Mouse (Mus musculus): Measurements from ENCODE around the gene Mterf1b. TPM values are rescaled to one million over a fixed set of nuclear protein-coding genes. Genes with fewer than 3 reads are reported as not detected.

Mterf1b gene
- total and polyA plus RNA-seq, 3 experiments, result 3.7 to 10.7 (median 4.2) TPM

- dilution Hi-C loops (cut with MboI; ENCODE audit: extremely low pct_ligation_motif_present, extremely low pct_unique_long_range_greater_than_20kb, low sequenced_read_pairs), result no loop called here
- no peak overlapping the region for H3K4me3 ChIP-seq (replicated peaks in 1 of 3; ENCODE audit: low read depth in 2 of 3, low read length in 2 of 3, poor library complexity in 1 of 3)
- H3K79me2 ChIP-seq (replicated peaks; ENCODE audit: control insufficient read depth, extremely low read depth, insufficient read depth, poor library complexity, severe bottlenecking), result peaks cover 2% of the 10 kb centered on the region; the same call in 1 of the 2 replicates
- no peak overlapping the region for H3K9ac ChIP-seq (ENCODE audit: insufficient read depth, low read depth)
- no peaks in the 10 kb centered on the region for H3K27me3 ChIP-seq (replicated peaks)
- H3K9me3 ChIP-seq (replicated peaks; ENCODE audit: low read length), result peaks cover 3% of the 10 kb centered on the region
- no peak overlapping the region for H3K27ac ChIP-seq (ENCODE audit: insufficient read depth, low read depth)
- in situ Hi-C loops (cut with MboI; ENCODE audit: low pct_ligation_motif_present, low pct_unique_long_range_greater_than_20kb, low sequenced_read_pairs), result loop anchor here (25.0 kb wide), 2 partner anchors 307 to 557 kb away; partner anchors contain the start of gene Mterf1a
- peaks cover 2 to 16% of the 10 kb centered on the region in 2 experiments; a peak in 2 of 4 replicates for H3K4me1 ChIP-seq (ENCODE audit: control insufficient read depth in 1 of 2, insufficient read depth in 2 of 2)
- no peak overlapping the region for H3K4me2 ChIP-seq (ENCODE audit: insufficient read depth, low read depth, poor library complexity, severe bottlenecking)
- TF ChIP-seq CTCF (conservative IDR thresholded peaks at IDR 0.05 in 1 of 2, IDR thresholded peaks at IDR 0.05 in 1 of 2; ENCODE audit: low read depth in 2 of 2, low read length in 2 of 2), result peak in 1 of 2 experiments; percentile 44; a peak in 2 of 4 replicates
- TF ChIP-seq RAD21 (IDR thresholded peaks at IDR 0.05; ENCODE audit: low read depth, low read length), result peak; percentile 10
- TF ChIP-seq KAT2A (IDR thresholded peaks at IDR 0.05; ENCODE audit: insufficient replicate concordance, low read length), result no peak
- TF ChIP-seq SMC3 (IDR thresholded peaks at IDR 0.05; ENCODE audit: low read depth, low read length), result peak; percentile 33
- TF ChIP-seq ZMIZ1 (IDR thresholded peaks at IDR 0.05; ENCODE audit: low read depth, low read length), result no peak
- TF ChIP-seq CHD2 (IDR thresholded peaks at IDR 0.05; ENCODE audit: low read length), result no peak
- DNase-seq (ENCODE audit: extremely low read depth), result no peak
- H3K36me3 ChIP-seq (replicated peaks in 1 of 2; ENCODE audit: control insufficient read depth in 1 of 2, insufficient read depth in 1 of 2, low read length in 1 of 2), result peaks cover 0 to 6% of the 10 kb centered on the region in 2 experiments
Observed at GRCm38 (mm10) chr5:4194166-4194565, 2.0 kb downstream of the Mterf1b start.

GRCm38 (mm10) chr5:4195086-4195485, 2.9 kb downstream of the Mterf1b start:
- no peak overlapping the region for H3K4me3 ChIP-seq (replicated peaks in 1 of 3; ENCODE audit: low read depth in 2 of 3, low read length in 2 of 3, poor library complexity in 1 of 3)
- DNase-seq (ENCODE audit: extremely low read depth), result no peak
- no peak overlapping the region for H3K27ac ChIP-seq (ENCODE audit: insufficient read depth, low read depth)
- H3K4me2 ChIP-seq (ENCODE audit: insufficient read depth, low read depth, poor library complexity, severe bottlenecking), result no peak overlapping the region
- H3K9ac ChIP-seq (ENCODE audit: insufficient read depth, low read depth), result no peak overlapping the region
- no peaks in the 10 kb centered on the region for H3K27me3 ChIP-seq (replicated peaks)
- H3K79me2 ChIP-seq (replicated peaks; ENCODE audit: control insufficient read depth, extremely low read depth, insufficient read depth, poor library complexity, severe bottlenecking), result peaks cover 2% of the 10 kb centered on the region; the same call in 1 of the 2 replicates
- peaks cover 0 to 6% of the 10 kb centered on the region in 2 experiments for H3K36me3 ChIP-seq (replicated peaks in 1 of 2; ENCODE audit: control insufficient read depth in 1 of 2, insufficient read depth in 1 of 2, low read length in 1 of 2)
- in situ Hi-C loops (cut with MboI; ENCODE audit: low pct_ligation_motif_present, low pct_unique_long_range_greater_than_20kb, low sequenced_read_pairs), result loop anchor here (25.0 kb wide), 2 partner anchors 308 to 558 kb away; partner anchors contain the start of gene Mterf1a
- peaks cover 2 to 16% of the 10 kb centered on the region in 2 experiments; a peak in 2 of 4 replicates for H3K4me1 ChIP-seq (ENCODE audit: control insufficient read depth in 1 of 2, insufficient read depth in 2 of 2)
- peaks cover 3% of the 10 kb centered on the region for H3K9me3 ChIP-seq (replicated peaks; ENCODE audit: low read length)
- dilution Hi-C loops (cut with MboI; ENCODE audit: extremely low pct_ligation_motif_present, extremely low pct_unique_long_range_greater_than_20kb, low sequenced_read_pairs), result no loop called here
- TF ChIP-seq RCOR1 (conservative IDR thresholded peaks at IDR 0.05; ENCODE audit: low read depth, low read length), result no peak
- TF ChIP-seq JUND (conservative IDR thresholded peaks at IDR 0.05; ENCODE audit: low read depth, low read length), result no peak
- TF ChIP-seq TBP (conservative IDR thresholded peaks at IDR 0.05; ENCODE audit: low read depth, low read length), result no peak
- no peak for TF ChIP-seq USF1 (IDR thresholded peaks at IDR 0.05; ENCODE audit: low read depth, low read length)
- TF ChIP-seq HCFC1 (IDR thresholded peaks at IDR 0.05; ENCODE audit: low read depth, low read length), result no peak
- no peak for TF ChIP-seq NRF1 (IDR thresholded peaks at IDR 0.05; ENCODE audit: low read depth, low read length)
- TF ChIP-seq CHD2 (IDR thresholded peaks at IDR 0.05; ENCODE audit: low read length), result no peak
- no peak for TF ChIP-seq CHD1 (IDR thresholded peaks at IDR 0.05; ENCODE audit: low read depth, low read length)
- TF ChIP-seq PAX5 (IDR thresholded peaks at IDR 0.05; ENCODE audit: low read length), result no peak
- no peak for TF ChIP-seq BHLHE40 (IDR thresholded peaks at IDR 0.05; ENCODE audit: low read depth, low read length)
- no peak for TF ChIP-seq ZKSCAN1 (IDR thresholded peaks at IDR 0.05; ENCODE audit: borderline replicate concordance, low read depth, low read length)
- TF ChIP-seq MYC (IDR thresholded peaks at IDR 0.05; ENCODE audit: low read depth, low read length), result no peak
- TF ChIP-seq MXI1 (IDR thresholded peaks at IDR 0.05; ENCODE audit: low read depth, low read length), result no peak
- no peak for TF ChIP-seq POLR2AphosphoS2 (IDR thresholded peaks at IDR 0.05; ENCODE audit: low read depth, low read length)

All from CH12.LX (cell line).